Mouse (Mus musculus) brain, embryonic 14.5 days (tissue): ENCODE measurements around the gene Ccdc159. TPM values are rescaled to one million over a fixed set of nuclear protein-coding genes. Genes with fewer than 3 reads are reported as not detected.

Experiments used
- DNase-seq: peaks from one replicate; pipeline ENCODE4 v3.0.0-alpha.2; 2011; ENCODE audit warnings: low read depth
- CTCF ChIP-seq: fragments of 200-500 bp; IDR thresholded peaks from 2 replicates; pipeline ENCODE4 v1.5.1; 2012; ENCODE audit warnings: inconsistent platforms, mild to moderate bottlenecking, moderate library complexity, borderline replicate concordance; ENCODE audit not compliant: insufficient read depth, insufficient read length; ENCODE audit errors: extremely low read depth
- POLR2A ChIP-seq: fragments of 200-500 bp; IDR thresholded peaks from 2 replicates; pipeline ENCODE4 v1.6.1; 2012; ENCODE audit warnings: mild to moderate bottlenecking, inconsistent platforms, borderline replicate concordance; ENCODE audit not compliant: poor library complexity, insufficient read depth, insufficient read length, severe bottlenecking; ENCODE audit errors: extremely low read depth
- polyA plus RNA-seq: library from polyadenylated mRNA; depleted of rRNA; stranded (reverse); fragments of >200 nt; gene quantifications from 2 replicates; pipeline ENCODE4 v1.2.3, GENCODE M21; 2012

Ccdc159 gene
- polyA plus RNA-seq, 1 experiment, result 16.1 TPM

GRCm38 (mm10) chr9:21923036-21923435 is 4.2 kb upstream of the Ccdc159 start:
- DNase-seq, result no peak
- TF ChIP-seq POLR2A (no peak), CTCF (no peak)

DNA sequence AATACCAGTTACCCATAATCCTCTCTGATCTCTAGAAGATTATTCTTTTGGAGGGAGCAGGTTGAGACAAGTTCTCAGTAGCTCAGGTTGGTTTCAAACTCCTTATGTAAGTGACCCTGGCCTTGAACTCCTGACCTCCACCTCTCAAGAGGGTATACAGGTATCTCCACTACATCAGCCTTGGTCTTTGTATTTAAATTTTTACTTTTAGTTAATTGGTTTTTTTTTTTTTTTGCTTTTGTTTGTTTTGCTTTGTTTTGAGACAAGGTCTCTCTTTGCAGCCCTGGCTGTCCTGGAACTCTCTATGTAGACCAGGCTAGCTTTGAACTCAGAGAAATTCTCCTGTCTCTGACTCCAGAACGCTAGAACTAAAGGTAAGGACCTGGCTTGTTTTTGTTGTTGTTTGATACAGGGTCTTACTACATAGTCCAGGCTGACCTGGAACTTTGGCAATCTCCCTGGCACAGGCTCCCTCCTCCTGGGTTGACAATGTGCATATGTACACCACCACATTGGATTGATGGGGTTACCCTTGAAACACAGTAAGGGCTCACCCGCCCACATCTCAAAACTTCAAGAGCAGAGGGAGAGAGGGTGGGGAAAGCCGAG is 3.7 kb upstream of the Ccdc159 start:
- TF ChIP-seq CTCF (no peak), POLR2A (no peak)
- DNase-seq, result no peak

GRCm38 (mm10) chr9:21924099-21924493 is 3.2 kb upstream of the Ccdc159 start:
- no peak for DNase-seq
- TF ChIP-seq CTCF (no peak), POLR2A (no peak)

GRCm38 (mm10) chr9:21925034-21925433 is 2.2 kb upstream of the Ccdc159 start:
- TF ChIP-seq CTCF, result no peak
- TF ChIP-seq POLR2A, result no peak
- no peak for DNase-seq

- TF ChIP-seq POLR2A (no peak), CTCF (no peak)
- DNase-seq, result no peak
Measured at GRCm38 (mm10) chr9:21925506-21925905, 1.8 kb upstream of the Ccdc159 start.

DNA sequence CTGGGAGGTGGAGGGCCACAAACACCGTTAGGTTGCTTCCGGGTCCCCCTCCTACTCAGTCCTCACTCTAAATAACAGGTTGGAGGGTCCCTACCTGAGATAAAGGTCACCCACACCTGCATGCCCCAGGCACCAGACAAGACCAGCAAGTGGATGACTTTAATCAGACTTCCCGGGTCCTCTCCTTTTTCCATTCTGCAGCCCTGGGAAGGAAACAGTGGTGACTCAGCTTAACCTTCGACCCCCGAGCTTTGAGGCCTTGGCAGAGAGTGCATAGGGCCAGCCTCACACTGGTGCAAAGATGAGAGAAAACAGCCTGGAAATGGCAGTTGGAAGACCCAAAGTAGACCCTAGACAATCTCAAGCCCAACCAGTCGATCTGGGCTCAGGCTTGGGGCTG is 1.1 kb upstream of the Ccdc159 start:
- DNase-seq, result no peak
- TF ChIP-seq POLR2A (no peak), CTCF (no peak)

DNA sequence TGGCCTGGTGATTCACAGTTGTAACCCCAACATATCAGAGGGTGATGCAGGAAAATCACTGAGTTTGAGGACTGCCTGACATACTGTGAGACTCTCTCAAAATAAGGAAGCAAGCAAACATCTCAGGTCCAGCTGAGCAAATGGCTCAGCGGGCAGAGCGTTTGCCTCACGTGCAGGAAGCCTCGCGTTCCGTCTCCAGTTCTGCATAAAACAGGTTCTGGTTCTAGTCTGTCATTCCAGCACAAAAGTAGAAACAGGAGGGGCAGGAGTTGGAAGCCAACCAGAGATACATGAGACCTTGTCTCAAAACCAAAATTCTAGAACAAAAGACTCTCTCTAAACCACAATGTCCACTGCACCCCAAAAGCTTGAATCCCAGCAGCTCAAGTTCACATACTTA is 487 bp upstream of the Ccdc159 start:
- peak; percentile 33 for DNase-seq
- no peak for TF ChIP-seq CTCF
- TF ChIP-seq POLR2A, result no peak

DNA sequence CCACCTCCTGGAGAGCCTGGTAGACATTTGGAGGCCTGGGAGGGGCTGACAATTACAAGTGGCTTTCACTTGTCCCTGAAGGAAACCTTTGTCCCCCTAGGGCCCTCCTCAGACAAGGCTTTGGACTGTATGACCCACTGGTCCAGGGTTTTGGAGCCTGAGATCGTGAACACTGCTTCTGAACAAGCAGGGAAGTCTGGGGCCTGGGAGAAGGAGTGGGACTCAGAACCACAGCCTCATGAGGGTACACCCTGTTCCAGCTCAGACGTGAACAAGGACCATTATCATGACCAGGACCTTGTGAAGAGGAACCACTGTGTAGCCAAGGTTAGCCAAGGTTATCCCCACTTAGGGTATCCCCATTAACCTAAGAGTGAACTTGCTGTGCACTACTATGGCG is 1.9 kb downstream of the Ccdc159 start:
- TF ChIP-seq CTCF (no peak), POLR2A (no peak)
- no peak for DNase-seq

GRCm38 (mm10) chr9:21932006-21932405 is 4.7 kb downstream of the Ccdc159 start:
- no peak for TF ChIP-seq CTCF
- TF ChIP-seq POLR2A, result no peak
- DNase-seq, result no peak

DNA sequence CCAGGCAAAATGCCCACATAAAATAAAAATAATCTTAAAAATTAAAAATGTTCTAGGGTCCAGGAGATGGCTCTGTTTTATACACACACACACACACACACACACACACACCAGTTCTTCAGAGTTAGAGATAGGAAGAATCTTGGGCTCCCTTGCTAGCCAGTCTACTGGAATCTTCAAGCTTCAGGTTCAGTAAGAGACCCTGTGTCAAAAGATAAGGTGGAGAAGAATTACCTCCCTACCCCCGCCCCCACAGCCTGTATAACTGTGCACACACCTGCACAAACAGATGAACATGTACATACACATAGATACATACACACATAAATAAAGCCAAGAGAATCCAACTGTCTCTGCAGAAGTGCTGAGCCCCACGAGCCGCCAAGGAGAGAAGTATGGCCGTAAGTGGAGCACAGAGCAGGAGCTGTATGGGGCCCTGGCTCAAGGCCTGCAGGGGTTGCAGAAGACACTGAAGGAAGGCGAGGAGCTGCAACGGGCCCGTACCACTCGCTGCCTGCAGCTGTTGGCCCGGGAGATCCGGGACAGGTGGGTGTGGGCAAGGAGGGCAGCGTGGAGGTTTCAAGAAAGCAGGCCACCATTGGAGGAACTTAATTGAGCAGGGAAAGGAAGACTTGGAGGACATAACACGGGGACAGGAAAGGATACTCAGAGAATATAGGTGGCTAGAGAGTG is 5.3 kb downstream of the Ccdc159 start:
- TF ChIP-seq POLR2A (no peak), CTCF (no peak)

DNA sequence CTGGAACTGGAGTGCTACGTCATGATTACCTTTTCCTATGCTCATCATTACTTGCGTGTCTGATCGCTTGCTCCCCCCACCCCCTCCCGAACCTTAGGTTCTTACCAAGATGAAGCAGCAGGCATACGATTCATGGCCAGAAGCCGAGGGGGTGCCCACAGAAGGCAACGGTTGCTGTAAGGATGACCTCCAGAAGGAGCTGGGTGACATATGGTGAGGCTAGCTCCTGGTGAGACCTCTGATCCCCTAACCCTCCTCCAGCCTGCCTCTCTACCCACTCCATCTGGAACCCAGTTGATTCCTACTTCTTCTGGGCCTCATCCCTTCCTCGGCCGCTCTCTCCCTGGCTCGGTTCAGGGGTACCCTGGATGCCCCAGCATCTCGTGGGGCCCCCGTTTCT is 6.8 kb downstream of the Ccdc159 start:
- no peak for TF ChIP-seq CTCF
- TF ChIP-seq POLR2A, result no peak
- no peak for DNase-seq

More for the DNA sequence above, 5.3 kb downstream of the Ccdc159 start:
- DNase-seq, result no peak
